Mouse (Mus musculus): ENCODE measurements at regions not wholly inside any gene's neighbourhood (a gene's known extent, or its start where the extent isn't known, plus 50 kb on each side); places are given as distances from the start of the nearest gene placed in this dataset.

GRCm38 (mm10) chr16:76442635-76443034 lies 69.0 kb upstream of the Nrip1 start:
- DNase-seq = no peak

GRCm38 (mm10) chr16:76441803-76442448 lies 68.3 kb upstream of the Nrip1 start:
- DNase-seq = no peak

- DNase-seq = peak; percentile 69
Measured at GRCm38 (mm10) chr16:76438093-76438883, 64.7 kb upstream of the Nrip1 start.

GRCm38 (mm10) chr16:76436290-76436689 lies 62.7 kb upstream of the Nrip1 start:
- no peak for DNase-seq

- DNase-seq = no peak
Measured at GRCm38 (mm10) chr16:76433076-76433825, 59.6 kb upstream of the Nrip1 start.

GRCm38 (mm10) chr16:76432304-76432703 lies 58.7 kb upstream of the Nrip1 start:
- DNase-seq = peak; percentile 62

GRCm38 (mm10) chr16:76429156-76429555 lies 55.5 kb upstream of the Nrip1 start:
- DNase-seq = no peak

GRCm38 (mm10) chr16:76423964-76424363 lies 50.3 kb upstream of the Nrip1 start:
- no peak for DNase-seq

All from adrenal gland, postnatal 25 days (tissue).